Mouse (Mus musculus) liver, embryonic 14.5 days (tissue): ENCODE results near the gene Nrxn3. TPM values are rescaled to one million over a fixed set of nuclear protein-coding genes. Genes with fewer than 3 reads are reported as not detected.

Experiments used
- ATAC-seq: fragments of 200-750 bp; cut with Nextera tagmentation; 2 replicates; pipeline ENCODE4 v1.8.0; 2017; ENCODE audit warnings: moderate number of reproducible peaks, mild to moderate bottlenecking, moderate library complexity; ENCODE audit not compliant: insufficient read depth
- DNase-seq, 3 experiments: peaks; one replicate each; pipeline ENCODE4 v3.0.0-alpha.2; 2012 to 2013; ENCODE audit warnings: low read depth in 3 of 3, low spot score in 3 of 3
- H3K27ac ChIP-seq: fragments of 300-500 bp; sonication (generic); 2 replicates; pipeline ENCODE4 v1.5.1; 2014; ENCODE audit warnings: moderate library complexity, mild to moderate bottlenecking, control low read depth, inconsistent platforms
- H3K27me3 ChIP-seq: fragments of 300-500 bp; sonication (generic); 2 replicates; pipeline ENCODE4 v1.6.1; 2014; ENCODE audit warnings: mild to moderate bottlenecking, low read length, moderate library complexity; ENCODE audit not compliant: control insufficient read depth, insufficient read depth
- H3K36me3 ChIP-seq: fragments of 300-500 bp; sonication (generic); replicated peaks from 2 replicates; pipeline ENCODE4 v1.6.1; 2014; ENCODE audit warnings: low read depth; ENCODE audit not compliant: control insufficient read depth, insufficient read depth
- H3K4me1 ChIP-seq, 2 experiments: fragments of 200-500 bp in 1 of 2; fragments of 300-500 bp in 1 of 2; sonication (generic) in 1 of 2; replicated peaks; 2 replicates each; pipeline ENCODE4 v1.6.1; 2012 to 2014; ENCODE audit warnings: antibody characterized with exemption in 1 of 2, inconsistent platforms in 1 of 2, low read length in 1 of 2; ENCODE audit not compliant: control insufficient read depth in 2 of 2, insufficient read depth in 2 of 2
- H3K4me2 ChIP-seq: fragments of 300-500 bp; sonication (generic); 2 replicates; pipeline ENCODE4 v1.6.1; 2014; ENCODE audit warnings: low read depth, mild to moderate bottlenecking, control low read depth, moderate library complexity
- H3K4me3 ChIP-seq, 2 experiments: fragments of 200-500 bp in 1 of 2; fragments of 300-500 bp in 1 of 2; sonication (generic) in 1 of 2; 2 replicates each; pipeline ENCODE4 v1.5.1; 2012 to 2014; ENCODE audit warnings: low read depth in 2 of 2, low read length in 2 of 2, mild to moderate bottlenecking in 2 of 2, control low read depth in 1 of 2, inconsistent platforms in 1 of 2, moderate library complexity in 1 of 2; ENCODE audit not compliant: insufficient read depth in 1 of 2
- H3K9ac ChIP-seq: fragments of 300-500 bp; sonication (generic); replicated peaks from 2 replicates; pipeline ENCODE4 v1.6.1; 2014; ENCODE audit warnings: mild to moderate bottlenecking, control low read depth, moderate library complexity
- H3K9me3 ChIP-seq: fragments of 300-500 bp; sonication (generic); 2 replicates; pipeline ENCODE4 v1.6.1; 2016; ENCODE audit warnings: low read length, mixed read lengths; ENCODE audit not compliant: control insufficient read depth
- CTCF ChIP-seq: IDR thresholded peaks from 2 replicates; pipeline ENCODE4 v1.5.1; 2016; ENCODE audit warnings: antibody characterized with exemption, low read depth, control low read depth
- EP300 ChIP-seq: IDR thresholded peaks from 2 replicates; pipeline ENCODE4 v1.6.1; 2016; ENCODE audit warnings: antibody characterized with exemption, low read depth
- WGBS: fragments of 180-500 bp; shearing (Covaris S2); extraction: QIAGEN DNeasy Blood & Tissue Kit; methylation state at CpG from one replicate; pipeline ENCODE4 v1.1.7; 2014; ENCODE audit not compliant: insufficient replicate concordance; 5-methylcytosine and 5-hydroxymethylcytosine counted together
- polyA plus RNA-seq, 2 experiments: library from polyadenylated mRNA; depleted of rRNA in 1 of 2; stranded (reverse) in 1 of 2; unstranded in 1 of 2; fragments of >200 nt; fragmentation: Nextera tagmentation in 1 of 2; extraction: Ambion mirVana in 1 of 2; gene quantifications; 2 replicates each; pipeline versions ENCODE4 v1.2.1 to v1.2.3; 2012 to 2014

The Nrxn3 gene
- polyA plus RNA-seq, 2 experiments = 0.12 to 0.38 TPM

DNA sequence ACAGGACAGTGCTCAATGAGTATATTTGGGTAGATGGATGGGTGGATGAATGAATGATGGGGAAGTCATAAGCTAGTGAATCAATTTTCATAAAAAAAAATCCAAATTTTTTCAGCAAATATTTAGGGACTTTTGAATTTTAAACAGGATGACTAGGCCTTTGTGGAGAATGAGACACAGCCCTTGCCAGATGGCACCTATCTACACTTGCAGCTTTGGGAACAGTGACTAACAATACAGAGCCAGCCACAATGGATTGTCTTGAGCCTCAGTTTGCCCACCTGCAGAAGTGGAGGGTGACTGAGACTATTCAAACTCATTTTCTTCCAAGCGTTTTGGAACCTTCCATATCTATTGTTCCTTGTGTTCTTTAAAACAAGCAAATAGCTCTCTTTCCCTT is 55.4 kb downstream of the Nrxn3 start:
- no peak overlapping the region for H3K9ac ChIP-seq
- ATAC-seq (no peak), DNase-seq (no peak)
- H3K9me3 ChIP-seq = no peaks in the 10 kb centered on the region
- no peaks in the 10 kb centered on the region for H3K4me1 ChIP-seq
- no peak overlapping the region for H3K4me3 ChIP-seq
- TF ChIP-seq EP300 = no peak
- no peak for TF ChIP-seq CTCF
- no peaks in the 10 kb centered on the region for H3K27me3 ChIP-seq
- no peak overlapping the region for H3K4me2 ChIP-seq
- H3K27ac ChIP-seq = no peak overlapping the region
- 57% methylated on average over 1 of the region's 1 CpGs for WGBS
- H3K36me3 ChIP-seq = no peaks in the 10 kb centered on the region

DNA sequence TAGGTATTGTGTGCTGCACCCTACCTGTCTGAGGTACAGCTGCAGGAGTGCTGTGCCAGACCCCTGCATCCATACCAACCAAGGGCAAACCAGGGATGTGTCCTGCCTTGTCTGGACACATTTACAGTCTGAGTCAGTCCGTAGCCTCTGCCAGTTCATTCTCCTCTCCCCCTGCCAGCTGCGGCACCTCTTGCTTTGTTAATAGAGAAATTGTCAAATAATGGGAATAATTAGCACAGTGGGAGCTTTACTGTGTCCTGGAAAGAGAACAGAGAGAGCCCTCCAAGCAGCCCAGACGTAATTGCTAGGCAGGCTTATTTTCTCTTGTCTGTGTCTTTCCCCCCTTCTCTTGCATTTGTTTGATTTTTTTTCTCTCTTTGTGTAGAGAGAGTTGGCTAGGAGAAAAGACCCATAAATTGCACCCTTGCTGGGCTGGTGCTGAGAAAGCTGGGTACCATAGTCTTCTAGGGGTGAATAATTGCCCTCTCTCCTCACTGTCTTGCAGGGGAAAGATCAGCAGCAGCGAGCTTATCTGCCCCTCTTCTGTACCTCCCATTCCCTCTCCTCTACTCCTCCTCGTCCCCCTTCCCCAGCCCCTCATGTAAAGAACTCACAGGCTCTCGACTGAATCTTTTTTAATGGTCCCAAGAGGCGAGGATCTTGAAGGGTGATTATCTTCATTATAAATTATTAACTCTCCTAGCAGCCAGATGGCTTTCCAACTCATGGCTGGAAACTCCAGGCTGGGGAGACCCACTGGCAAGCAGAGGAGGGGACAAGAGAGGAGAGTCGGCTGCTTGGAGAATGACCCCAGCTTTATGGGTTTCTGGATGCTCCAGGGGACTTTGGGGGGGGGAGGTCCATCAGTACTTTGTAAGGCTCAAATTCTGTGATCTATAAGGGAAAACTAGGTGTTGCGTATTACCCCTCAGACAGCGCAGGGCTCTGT is 61.8 kb downstream of the Nrxn3 start:
- Histone ChIP-seq H3K4me1 (no peaks in the 10 kb centered on the region), H3K27ac (no peak overlapping the region), H3K27me3 (no peaks in the 10 kb centered on the region), H3K4me3 (no peak overlapping the region), H3K36me3 (no peaks in the 10 kb centered on the region), H3K9me3 (no peaks in the 10 kb centered on the region), H3K4me2 (no peak overlapping the region), H3K9ac (no peak overlapping the region)
- no peak for TF ChIP-seq EP300
- TF ChIP-seq CTCF = no peak
- ATAC-seq (no peak), DNase-seq (no peak)
- 46% methylated on average over 10 of the region's 10 CpGs for WGBS

DNA sequence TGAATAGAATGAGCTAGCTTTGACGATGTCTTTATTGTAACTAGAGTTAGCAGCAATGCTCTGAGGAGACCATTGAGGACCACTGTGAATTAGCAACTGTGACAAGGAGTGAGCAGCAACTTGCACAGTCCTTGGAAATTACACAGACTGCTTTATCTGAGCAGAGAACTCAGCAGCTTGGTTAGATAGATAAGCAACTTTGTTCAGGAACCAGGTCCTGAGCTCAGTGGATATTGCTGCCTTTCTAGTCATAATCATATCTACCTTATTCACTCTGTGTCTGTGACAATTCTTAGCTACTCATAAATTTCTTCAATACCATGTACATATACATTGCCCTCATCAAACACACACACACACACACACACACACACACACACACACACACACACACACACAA is 70.6 kb downstream of the Nrxn3 start:
- no peak overlapping the region for H3K4me2 ChIP-seq
- no peak for ATAC-seq
- H3K27me3 ChIP-seq = no peaks in the 10 kb centered on the region
- H3K27ac ChIP-seq = no peak overlapping the region
- TF ChIP-seq CTCF (no peak), EP300 (no peak)
- 51% methylated on average over 1 of the region's 1 CpGs for WGBS
- H3K4me1 ChIP-seq = no peaks in the 10 kb centered on the region
- H3K36me3 ChIP-seq = no peaks in the 10 kb centered on the region
- H3K9me3 ChIP-seq = no peaks in the 10 kb centered on the region
- DNase-seq = no peak
- no peak overlapping the region for H3K4me3 ChIP-seq
- no peak overlapping the region for H3K9ac ChIP-seq

DNA sequence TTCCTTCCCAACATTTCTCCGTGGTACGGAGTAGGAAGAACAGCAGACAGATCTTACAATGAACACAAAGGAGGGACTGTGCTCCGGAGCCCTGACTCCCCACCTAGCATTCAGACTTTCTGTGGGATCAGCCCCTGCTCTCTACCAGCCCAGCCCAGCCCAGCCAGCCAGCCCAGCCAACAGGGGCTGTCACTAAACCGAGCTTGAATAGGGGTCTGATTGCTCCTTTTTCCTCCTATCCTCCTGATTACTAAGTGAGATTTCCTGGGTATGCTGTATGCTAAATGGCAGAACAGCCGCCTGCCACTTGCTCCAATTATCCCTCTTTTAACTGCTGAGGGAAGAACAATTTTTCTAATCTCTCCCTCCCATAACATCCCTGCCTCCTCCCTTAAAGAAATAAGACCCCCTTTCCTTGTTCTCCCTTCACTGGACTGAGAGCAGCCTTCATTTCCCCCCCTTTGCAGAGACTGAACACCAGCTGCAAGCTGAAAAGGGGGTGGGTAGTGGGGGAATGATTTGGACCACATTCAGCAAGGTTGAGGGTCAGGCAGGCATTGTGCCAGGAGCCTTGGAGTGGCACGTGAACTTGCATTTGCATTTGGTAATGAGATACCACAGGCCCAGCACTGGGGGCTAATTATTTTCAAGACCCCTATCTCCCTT is 78.4 kb downstream of the Nrxn3 start:
- H3K27me3 ChIP-seq = no peaks in the 10 kb centered on the region
- no peak overlapping the region for H3K27ac ChIP-seq
- no peak overlapping the region for H3K4me3 ChIP-seq
- no peaks in the 10 kb centered on the region for H3K36me3 ChIP-seq
- no peak overlapping the region for H3K4me2 ChIP-seq
- DNase-seq (no peak), ATAC-seq (no peak)
- TF ChIP-seq EP300 (no peak), CTCF (no peak)
- H3K4me1 ChIP-seq = no peaks in the 10 kb centered on the region
- WGBS = 25% methylated on average over 6 of the region's 6 CpGs
- H3K9me3 ChIP-seq = no peaks in the 10 kb centered on the region
- no peak overlapping the region for H3K9ac ChIP-seq

DNA sequence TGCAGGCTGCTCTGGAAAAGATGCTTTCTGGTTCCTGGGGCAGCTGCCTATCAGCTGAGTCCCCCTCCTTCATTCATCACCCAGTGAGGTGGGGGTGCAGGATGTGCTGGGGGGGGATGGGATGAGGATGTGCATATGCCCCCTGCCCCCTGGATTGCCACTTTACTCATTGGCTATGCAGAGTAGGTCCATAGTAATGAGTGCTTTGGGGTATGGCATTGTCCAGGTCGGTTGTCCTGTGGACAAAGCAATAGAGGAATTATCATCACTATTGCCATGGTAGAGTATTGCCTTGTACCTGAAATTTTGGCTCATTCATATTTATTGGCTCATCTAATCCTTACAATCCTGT is 79.0 kb downstream of the Nrxn3 start:
- no peak overlapping the region for H3K27ac ChIP-seq
- no peaks in the 10 kb centered on the region for H3K27me3 ChIP-seq
- 38% methylated on average over 1 of the region's 1 CpGs for WGBS
- H3K4me2 ChIP-seq = no peak overlapping the region
- no peak for DNase-seq
- H3K4me3 ChIP-seq = no peak overlapping the region
- no peak for ATAC-seq
- TF ChIP-seq CTCF (no peak), EP300 (no peak)
- H3K9me3 ChIP-seq = no peaks in the 10 kb centered on the region
- H3K9ac ChIP-seq = no peak overlapping the region
- no peaks in the 10 kb centered on the region for H3K4me1 ChIP-seq
- H3K36me3 ChIP-seq = no peaks in the 10 kb centered on the region
